ENCODE assay signal across 1 mouse cellular context in genomic region chr2:25982426-25983091, GRCm38 (mm10).
A peak's percentile ranks its signal among the peaks of the same experiment; 100 is the strongest.
TF ChIP-seq lines count a peak whose summit lies in the region.

No protein-coding gene starts in this region.

TF ChIP-seq in CH12.LX, 34 proteins besides CTCF, POLR2A, EP300 and RAD21 (continued from another document):
- TF ChIP-seq MXI1 (IDR thresholded peaks at IDR 0.05; ENCODE audit: low read depth, low read length), result peak; percentile 27
